Mouse (Mus musculus) CH12.LX (cell line): Measurements from ENCODE around the gene Atp13a3.

ENCODE experiments used
- CHD2 ChIP-seq: IDR thresholded peaks from 2 replicates; pipeline ENCODE4 v1.6.1; 2011; ENCODE audit warnings: low read length, improper control_type of control experiment
- CTCF ChIP-seq, 2 experiments: IDR thresholded peaks in 1 of 2; conservative IDR thresholded peaks in 1 of 2; 2 replicates each; pipeline ENCODE4 v1.5.1; 2011 to 2012; ENCODE audit warnings: low read depth in 2 of 2, low read length in 2 of 2, improper control_type of control experiment in 1 of 2, inconsistent platforms in 1 of 2, mild to moderate bottlenecking in 1 of 2, moderate library complexity in 1 of 2
- E2F4 ChIP-seq: IDR thresholded peaks from 2 replicates; pipeline ENCODE4 v1.6.1; 2011; ENCODE audit warnings: low read depth, low read length, improper control_type of control experiment; ENCODE audit not compliant: insufficient replicate concordance
- ELF1 ChIP-seq: IDR thresholded peaks from 2 replicates; pipeline ENCODE4 v1.6.1; 2014; ENCODE audit warnings: low read depth, mild to moderate bottlenecking, inconsistent platforms, low read length, improper control_type of control experiment
- ETS1 ChIP-seq: conservative IDR thresholded peaks from 2 replicates; pipeline ENCODE4 v1.6.1; 2012; ENCODE audit warnings: low read depth, mild to moderate bottlenecking, inconsistent platforms, low read length, improper control_type of control experiment, moderate library complexity
- JUN ChIP-seq: IDR thresholded peaks from 2 replicates; pipeline ENCODE4 v1.6.1; 2011; ENCODE audit warnings: low read depth, mild to moderate bottlenecking, low read length, improper control_type of control experiment, moderate library complexity; ENCODE audit not compliant: insufficient read depth
- POLR2A ChIP-seq: IDR thresholded peaks from 2 replicates; pipeline ENCODE4 v1.6.1; 2011; ENCODE audit warnings: low read depth, mild to moderate bottlenecking, improper control_type of control experiment, low read length
- RCOR1 ChIP-seq: conservative IDR thresholded peaks from 2 replicates; pipeline ENCODE4 v1.6.1; 2012; ENCODE audit warnings: low read depth, mild to moderate bottlenecking, inconsistent platforms, low read length, improper control_type of control experiment
- ZNF384 ChIP-seq: IDR thresholded peaks from 2 replicates; pipeline ENCODE4 v1.6.1; 2012; ENCODE audit warnings: low read depth, low read length, improper control_type of control experiment, inconsistent platforms

- no peak for TF ChIP-seq POLR2A
- TF ChIP-seq ELF1: no peak
- no peak for TF ChIP-seq ETS1
- no peak for TF ChIP-seq JUN
- no peak for TF ChIP-seq RCOR1
- no peak for TF ChIP-seq CTCF (conservative IDR thresholded peaks at IDR 0.05 in 1 of 2, IDR thresholded peaks at IDR 0.05 in 1 of 2; ENCODE audit: low read depth in 2 of 2, low read length in 2 of 2)
- TF ChIP-seq CHD2: no peak
- TF ChIP-seq ZNF384: no peak
- no peak for TF ChIP-seq E2F4
Observed at GRCm38 (mm10) chr16:30439841-30440240, 34.1 kb upstream of the Atp13a3 start.
